Mouse (Mus musculus) liver, embryonic 14.5 days (tissue): ENCODE data around the gene Ctdspl2. TPM values are rescaled to one million over a fixed set of nuclear protein-coding genes. Genes with fewer than 3 reads are reported as not detected.
"Not testable (repeated sequence)": the region's sequence is repeated elsewhere in the genome, so short reads cannot be mapped to it uniquely, and the experiment has no call there.

Experiments used
- ATAC-seq: fragments of 200-750 bp; cut with Nextera tagmentation; 2 replicates; pipeline ENCODE4 v1.8.0; 2017; ENCODE audit warnings: moderate number of reproducible peaks, mild to moderate bottlenecking, moderate library complexity; ENCODE audit not compliant: insufficient read depth
- DNase-seq, 3 experiments: peaks; one replicate each; pipeline ENCODE4 v3.0.0-alpha.2; 2012 to 2013; ENCODE audit warnings: low read depth in 3 of 3, low spot score in 3 of 3
- H3K27ac ChIP-seq: fragments of 300-500 bp; sonication (generic); 2 replicates; pipeline ENCODE4 v1.5.1; 2014; ENCODE audit warnings: moderate library complexity, mild to moderate bottlenecking, control low read depth, inconsistent platforms
- H3K27me3 ChIP-seq: fragments of 300-500 bp; sonication (generic); 2 replicates; pipeline ENCODE4 v1.6.1; 2014; ENCODE audit warnings: mild to moderate bottlenecking, low read length, moderate library complexity; ENCODE audit not compliant: control insufficient read depth, insufficient read depth
- H3K36me3 ChIP-seq: fragments of 300-500 bp; sonication (generic); replicated peaks from 2 replicates; pipeline ENCODE4 v1.6.1; 2014; ENCODE audit warnings: low read depth; ENCODE audit not compliant: control insufficient read depth, insufficient read depth
- H3K4me1 ChIP-seq, 2 experiments: fragments of 200-500 bp in 1 of 2; fragments of 300-500 bp in 1 of 2; sonication (generic) in 1 of 2; replicated peaks; 2 replicates each; pipeline ENCODE4 v1.6.1; 2012 to 2014; ENCODE audit warnings: antibody characterized with exemption in 1 of 2, inconsistent platforms in 1 of 2, low read length in 1 of 2; ENCODE audit not compliant: control insufficient read depth in 2 of 2, insufficient read depth in 2 of 2
- H3K4me2 ChIP-seq: fragments of 300-500 bp; sonication (generic); 2 replicates; pipeline ENCODE4 v1.6.1; 2014; ENCODE audit warnings: low read depth, mild to moderate bottlenecking, control low read depth, moderate library complexity
- H3K4me3 ChIP-seq, 2 experiments: fragments of 200-500 bp in 1 of 2; fragments of 300-500 bp in 1 of 2; sonication (generic) in 1 of 2; 2 replicates each; pipeline ENCODE4 v1.5.1; 2012 to 2014; ENCODE audit warnings: low read depth in 2 of 2, low read length in 2 of 2, mild to moderate bottlenecking in 2 of 2, control low read depth in 1 of 2, inconsistent platforms in 1 of 2, moderate library complexity in 1 of 2; ENCODE audit not compliant: insufficient read depth in 1 of 2
- H3K9ac ChIP-seq: fragments of 300-500 bp; sonication (generic); replicated peaks from 2 replicates; pipeline ENCODE4 v1.6.1; 2014; ENCODE audit warnings: mild to moderate bottlenecking, control low read depth, moderate library complexity
- H3K9me3 ChIP-seq: fragments of 300-500 bp; sonication (generic); 2 replicates; pipeline ENCODE4 v1.6.1; 2016; ENCODE audit warnings: low read length, mixed read lengths; ENCODE audit not compliant: control insufficient read depth
- CTCF ChIP-seq: IDR thresholded peaks from 2 replicates; pipeline ENCODE4 v1.5.1; 2016; ENCODE audit warnings: antibody characterized with exemption, low read depth, control low read depth
- EP300 ChIP-seq: IDR thresholded peaks from 2 replicates; pipeline ENCODE4 v1.6.1; 2016; ENCODE audit warnings: antibody characterized with exemption, low read depth
- WGBS: fragments of 180-500 bp; shearing (Covaris S2); extraction: QIAGEN DNeasy Blood & Tissue Kit; methylation state at CpG from one replicate; pipeline ENCODE4 v1.1.7; 2014; ENCODE audit not compliant: insufficient replicate concordance; 5-methylcytosine and 5-hydroxymethylcytosine counted together
- polyA plus RNA-seq, 2 experiments: library from polyadenylated mRNA; depleted of rRNA in 1 of 2; stranded (reverse) in 1 of 2; unstranded in 1 of 2; fragments of >200 nt; fragmentation: Nextera tagmentation in 1 of 2; extraction: Ambion mirVana in 1 of 2; gene quantifications; 2 replicates each; pipeline versions ENCODE4 v1.2.1 to v1.2.3; 2012 to 2014

The Ctdspl2 gene
- polyA plus RNA-seq, 2 experiments: 7.2 to 16.8 TPM

GRCm38 (mm10) chr2:122011441-122011840 is 55.6 kb downstream of the Ctdspl2 start:
- WGBS: 69% methylated on average over 7 of the region's 7 CpGs
- H3K4me3 ChIP-seq: no peak overlapping the region
- peaks cover 12% of the 10 kb centered on the region for H3K36me3 ChIP-seq

DNA sequence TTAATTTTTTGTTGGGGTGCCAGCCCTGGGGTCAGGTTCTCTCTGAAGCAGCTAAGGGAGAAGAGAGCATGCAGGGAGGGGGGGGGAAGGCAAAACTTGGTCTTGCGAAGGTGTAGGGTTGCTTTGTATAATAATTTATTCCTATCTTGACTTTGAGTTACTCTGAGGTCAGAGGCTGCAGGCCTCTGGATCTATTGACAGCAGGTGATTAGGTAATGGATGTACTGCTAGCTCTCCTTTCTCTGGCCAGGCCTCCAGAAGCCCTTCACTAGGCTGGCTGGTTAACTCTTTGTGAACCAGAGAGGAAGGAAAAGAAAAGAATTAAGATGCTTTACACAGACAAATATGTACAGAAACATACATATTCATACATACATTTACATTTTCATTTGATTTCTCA is 62.9 kb downstream of the Ctdspl2 start:
- Histone ChIP-seq H3K4me3 (no peak overlapping the region), H3K4me1 (no peaks in the 10 kb centered on the region), H3K27me3 (no peaks in the 10 kb centered on the region), H3K36me3 (peaks cover under 1% of the 10 kb centered on the region), H3K9ac (no peak overlapping the region), H3K27ac (no peak overlapping the region), H3K4me2 (no peak overlapping the region), H3K9me3 (no peaks in the 10 kb centered on the region)
- DNase-seq (no peak), ATAC-seq (no peak)
- WGBS: 70% methylated on average over 1 of the region's 1 CpGs
- TF ChIP-seq CTCF (no peak), EP300 (no peak)

More at GRCm38 (mm10) chr2:122011441-122011840, 55.6 kb downstream of the Ctdspl2 start:
- ATAC-seq (no peak), DNase-seq (no peak)
- no peaks in the 10 kb centered on the region for H3K9me3 ChIP-seq
- TF ChIP-seq CTCF (no peak), EP300 (no peak)
- no peaks in the 10 kb centered on the region for H3K4me1 ChIP-seq
- no peaks in the 10 kb centered on the region for H3K27me3 ChIP-seq
- H3K4me2 ChIP-seq: no peak overlapping the region
- no peak overlapping the region for H3K27ac ChIP-seq
- H3K9ac ChIP-seq: no peak overlapping the region

- H3K9me3 ChIP-seq: no peaks in the 10 kb centered on the region
- no peak overlapping the region for H3K27ac ChIP-seq
- H3K9ac ChIP-seq: no peak overlapping the region
- no peaks in the 10 kb centered on the region for H3K27me3 ChIP-seq
- no peak overlapping the region for H3K4me2 ChIP-seq
- H3K36me3 ChIP-seq: no peaks in the 10 kb centered on the region
- DNase-seq: no peak
- no peak overlapping the region for H3K4me3 ChIP-seq
- peaks cover 0 to 1% of the 10 kb centered on the region in 2 experiments; a peak in 1 of 4 replicates for H3K4me1 ChIP-seq
- 43% methylated on average over 2 of the region's 2 CpGs for WGBS
- TF ChIP-seq EP300 (no peak), CTCF (peak; percentile 56)
- ATAC-seq: no peak
Observed at GRCm38 (mm10) chr2:122022284-122022683, 66.5 kb downstream of the Ctdspl2 start.

GRCm38 (mm10) chr2:122027091-122027490 is 71.3 kb downstream of the Ctdspl2 start:
- Histone ChIP-seq H3K4me3 (peak overlapping the region in 1 of 2 experiments; percentile 99; a peak in 2 of 4 replicates), H3K4me2 (peak overlapping the region; percentile 74), H3K9ac (peak overlapping the region; percentile 96)
- not testable (repeated sequence) for ATAC-seq, H3K27me3 ChIP-seq, H3K27ac ChIP-seq, H3K9me3 ChIP-seq, H3K4me1 ChIP-seq, H3K36me3 ChIP-seq, DNase-seq
- 83% methylated on average over 10 of the region's 10 CpGs for WGBS

GRCm38 (mm10) chr2:122027862-122028755 is 72.3 kb downstream of the Ctdspl2 start, which contains the start of gene Eif3j1:
Gene Eif3j1 (plus strand): TSS chr2:122028546.
- DNase-seq (peak; percentile 82 to 88 (median 84)), ATAC-seq (peak; percentile 96)
- H3K9ac ChIP-seq: peak within 1 kb of the TSS; percentile 100
- H3K36me3 ChIP-seq: peaks cover 15% of the 10 kb centered on the region
- H3K4me2 ChIP-seq: peak within 1 kb of the TSS; percentile 84
- H3K27ac ChIP-seq: peak within 1 kb of the TSS; percentile 95
- TF ChIP-seq CTCF (no peak), EP300 (no peak)
- H3K4me3 ChIP-seq: peak within 1 kb of the TSS; percentile 90 to 99
- no peaks in the 10 kb centered on the region for H3K9me3 ChIP-seq
- no peaks in the 10 kb centered on the region for H3K27me3 ChIP-seq
- peaks cover 5 to 10% of the 10 kb centered on the region in 2 experiments; a peak in 3 of 4 replicates for H3K4me1 ChIP-seq
- WGBS: under 1% methylated on average over 61 of the region's 67 CpGs
